Mouse (Mus musculus) regulatory T cell (primary cell): ENCODE measurements at regions not wholly inside any gene's neighbourhood (a gene's known extent, or its start where the extent isn't known, plus 50 kb on each side); places are given as distances from the start of the nearest gene placed in this dataset.

Experiments used
- in situ Hi-C: fragments of 300-600 bp; cut with MboI, MseI; formaldehyde crosslinking; loops from one replicate; pipeline ENCODE4 v1.15.1; 2025; ENCODE audit warnings: high pct_unique_total_duplicates

- in situ Hi-C loops: no loop called here
Measured at GRCm38 (mm10) chr3:119653007-119653565, 131.2 kb downstream of the Ptbp2 start.

- in situ Hi-C loops: loop anchor here (10.0 kb wide), 1 partner anchor 714 kb away; no protein-coding TSS in a partner anchor
Measured at GRCm38 (mm10) chr3:119638633-119639032, 145.6 kb downstream of the Ptbp2 start.

- in situ Hi-C loops: loop anchor here (10.0 kb wide), 1 partner anchor 711 kb away; no protein-coding TSS in a partner anchor
Measured at GRCm38 (mm10) chr3:119635641-119636040, 148.6 kb downstream of the Ptbp2 start.

- in situ Hi-C loops: loop anchor here (10.0 kb wide), 1 partner anchor 709 kb away; no protein-coding TSS in a partner anchor
Measured at GRCm38 (mm10) chr3:119633516-119633915, 150.8 kb downstream of the Ptbp2 start.

GRCm38 (mm10) chr3:119606116-119606515 lies 178.2 kb downstream of the Ptbp2 start:
- in situ Hi-C loops: loop anchor here (25.0 kb wide), 1 partner anchor 1194 kb away; no protein-coding TSS in a partner anchor

GRCm38 (mm10) chr3:119588872-119589416 lies 195.3 kb downstream of the Ptbp2 start:
- in situ Hi-C loops: no loop called here

GRCm38 (mm10) chr3:119587971-119588370 lies 196.3 kb downstream of the Ptbp2 start:
- in situ Hi-C loops: no loop called here

- in situ Hi-C loops: no loop called here
Measured at GRCm38 (mm10) chr3:119575516-119575915, 208.8 kb downstream of the Ptbp2 start.

- in situ Hi-C loops: no loop called here
Measured at GRCm38 (mm10) chr3:119537884-119538283, 246.4 kb downstream of the Ptbp2 start.

GRCm38 (mm10) chr3:119524510-119525123 lies 259.6 kb downstream of the Ptbp2 start:
- in situ Hi-C loops: no loop called here

- in situ Hi-C loops: no loop called here
Measured at GRCm38 (mm10) chr3:119512596-119512995, 271.7 kb downstream of the Ptbp2 start.

GRCm38 (mm10) chr3:119509132-119509531 lies 275.1 kb downstream of the Ptbp2 start:
- in situ Hi-C loops: no loop called here

GRCm38 (mm10) chr3:119503471-119503972 lies 280.7 kb downstream of the Ptbp2 start:
- in situ Hi-C loops: no loop called here

- in situ Hi-C loops: no loop called here
Measured at GRCm38 (mm10) chr3:119498711-119499110, 285.6 kb downstream of the Ptbp2 start.

GRCm38 (mm10) chr3:119497880-119498279 lies 286.4 kb downstream of the Ptbp2 start:
- in situ Hi-C loops: no loop called here

GRCm38 (mm10) chr3:119494580-119494979 lies 289.7 kb downstream of the Ptbp2 start:
- in situ Hi-C loops: no loop called here

GRCm38 (mm10) chr3:119492627-119493026 lies 291.6 kb downstream of the Ptbp2 start:
- in situ Hi-C loops: no loop called here

GRCm38 (mm10) chr3:119489336-119489735 lies 294.9 kb downstream of the Ptbp2 start:
- in situ Hi-C loops: no loop called here
